21 mouse cellular contexts compared by ENCODE assay signal in genomic region chr5:115145253-115145968, GRCm38 (mm10). TPM values are rescaled to one million over a fixed set of nuclear protein-coding genes. Genes with fewer than 3 reads are reported as not detected.
DNase-seq lines count a peak whose midpoint lies in the region; ATAC-seq and TF ChIP-seq lines count a peak whose summit lies in the region.
"Had no signal": no experiment of that assay in that cellular context is flagged by ENCODE, and none has a peak within 500 bp of the region (broad histone marks: within the 10 kb centered on the region; RNA-seq: fewer than 3 reads in every experiment).

No protein-coding gene starts in this region.

- peak; percentile 55 for DNase-seq in gastrocnemius, adult 2 months
- no peak for DNase-seq in gastrocnemius, adult 8-10 months (ENCODE audit: low spot score in 2 of 2)
- DNase-seq in lung, postnatal 0 days (ENCODE audit: low spot score): no peak
- DNase-seq in lung, adult 18-20 months: no peak
- DNase-seq in B cell, adult 2 months: no peak
- DNase-seq: adrenal gland, adult 2 months; cerebellum, adult 9-11 months; forebrain, postnatal 0 days; heart, postnatal 14 days; retina, postnatal 1 day had no signal

- H3K36me3 ChIP-seq in intestine, postnatal 0 days (ENCODE audit: control insufficient read depth, insufficient read depth): peaks cover 60% of the 10 kb centered on the region
- H3K36me3 ChIP-seq in intestine, embryonic 15.5 days: peaks cover 37% of the 10 kb centered on the region
- peaks cover 32% of the 10 kb centered on the region for H3K36me3 ChIP-seq in lung, postnatal 0 days (ENCODE audit: insufficient read depth, low read length)

- H3K27ac ChIP-seq in gastrocnemius, adult 2 months: peak overlapping the region; percentile 96
- H3K27ac ChIP-seq in intestine, postnatal 0 days (ENCODE audit: low read depth, low read length): peak overlapping the region; percentile 7; the same call in 1 of the 2 replicates
- H3K27ac ChIP-seq in intestine, embryonic 15.5 days: no peak overlapping the region
- 0 out of 2 replicates have a peak overlapping the region, but pooled peaks have one; percentile 11 for H3K27ac ChIP-seq in lung, postnatal 0 days (ENCODE audit: low read length)
- H3K27ac ChIP-seq in brown adipose tissue, adult 24 weeks (replicated peaks; ENCODE audit: low read depth, low read length): peak overlapping the region; percentile 68
- H3K27ac ChIP-seq: hindbrain, embryonic 15.5 days; liver, embryonic 15.5 days had no signal

- no peaks in the 10 kb centered on the region for H3K9me3 ChIP-seq in intestine, postnatal 0 days (ENCODE audit: control insufficient read depth)
- no peaks in the 10 kb centered on the region for H3K9me3 ChIP-seq in intestine, embryonic 15.5 days
- H3K9me3 ChIP-seq in lung, postnatal 0 days (ENCODE audit: low read length): no peaks in the 10 kb centered on the region
- H3K9me3 ChIP-seq: hindbrain, embryonic 15.5 days; limb, embryonic 13.5 days; liver, embryonic 15.5 days had no signal

- WGBS in intestine, postnatal 0 days: 82% methylated on average over 11 of the region's 11 CpGs
- WGBS in intestine, embryonic 15.5 days: 78% methylated on average over 11 of the region's 11 CpGs
- 60% methylated on average over 11 of the region's 11 CpGs for WGBS in lung, postnatal 0 days

- H3K9ac ChIP-seq in intestine, postnatal 0 days (ENCODE audit: low read depth, low read length): no peak overlapping the region
- H3K9ac ChIP-seq in intestine, embryonic 15.5 days: no peak overlapping the region
- no peak overlapping the region for H3K9ac ChIP-seq in lung, postnatal 0 days (replicated peaks; ENCODE audit: low read depth)
- H3K9ac ChIP-seq: forebrain, postnatal 0 days; hindbrain, embryonic 15.5 days; limb, embryonic 13.5 days; liver, embryonic 15.5 days had no signal

- no peaks in the 10 kb centered on the region for H3K27me3 ChIP-seq in intestine, postnatal 0 days (replicated peaks; ENCODE audit: control insufficient read depth, insufficient read depth, low read length)
- no peaks in the 10 kb centered on the region for H3K27me3 ChIP-seq in intestine, embryonic 15.5 days (replicated peaks)
- H3K27me3 ChIP-seq in lung, postnatal 0 days (replicated peaks; ENCODE audit: insufficient read depth, low read length): no peaks in the 10 kb centered on the region
- H3K27me3 ChIP-seq: hindbrain, embryonic 15.5 days; limb, embryonic 13.5 days; liver, embryonic 15.5 days had no signal

- TF ChIP-seq CTCF in gastrocnemius, adult 2 months (IDR thresholded peaks at IDR 0.05): no peak
- no peak for TF ChIP-seq CTCF in intestine, postnatal 0 days (IDR thresholded peaks at IDR 0.05; ENCODE audit: low read depth)
- TF ChIP-seq CTCF in lung, postnatal 0 days (IDR thresholded peaks at IDR 0.05): no peak

- H3K4me3 ChIP-seq in gastrocnemius, adult 2 months: peak overlapping the region; percentile 71
- H3K4me3 ChIP-seq in intestine, postnatal 0 days (ENCODE audit: low read depth, low read length): no peak overlapping the region
- no peak overlapping the region for H3K4me3 ChIP-seq in intestine, embryonic 15.5 days (replicated peaks)
- H3K4me3 ChIP-seq in lung, postnatal 0 days (ENCODE audit: low read depth, low read length): no peak overlapping the region
- no peak overlapping the region for H3K4me3 ChIP-seq in brown adipose tissue, adult 24 weeks (ENCODE audit: insufficient read depth, low read depth, low read length)
- H3K4me3 ChIP-seq: hindbrain, embryonic 15.5 days; limb, embryonic 13.5 days; liver, embryonic 15.5 days had no signal

- ATAC-seq in intestine, postnatal 0 days: no peak
- no peak for ATAC-seq in intestine, embryonic 15.5 days
- peak; percentile 66 for ATAC-seq in lung, postnatal 0 days
- ATAC-seq: CD4-positive, CD25-positive, alpha-beta regulatory T cell, adult 4 months; forebrain, postnatal 0 days; intestine, embryonic 16.5 days had no signal

- H3K4me1 ChIP-seq in intestine, postnatal 0 days (replicated peaks; ENCODE audit: control insufficient read depth, insufficient read depth, low read length): no peaks in the 10 kb centered on the region
- H3K4me1 ChIP-seq in intestine, embryonic 15.5 days (replicated peaks): no peaks in the 10 kb centered on the region; the same call in 1 of the 2 replicates
- no peaks in the 10 kb centered on the region for H3K4me1 ChIP-seq in lung, postnatal 0 days (ENCODE audit: insufficient read depth, low read depth, low read length)
- H3K4me1 ChIP-seq in brown adipose tissue, adult 24 weeks (ENCODE audit: control insufficient read depth, insufficient read depth, insufficient read length, low read length): peaks cover 24% of the 10 kb centered on the region
- H3K4me1 ChIP-seq: limb, embryonic 13.5 days had no signal

- intact Hi-C loops in gastrocnemius, adult 2 months (cut with DNase I): no loop called here

- no peak overlapping the region for H3K4me2 ChIP-seq in intestine, postnatal 0 days (replicated peaks; ENCODE audit: low read depth)
- H3K4me2 ChIP-seq in intestine, embryonic 15.5 days (replicated peaks): no peak overlapping the region
- H3K4me2 ChIP-seq in lung, postnatal 0 days (replicated peaks; ENCODE audit: low read depth, low read length): no peak overlapping the region
- H3K4me2 ChIP-seq: hindbrain, embryonic 15.5 days; limb, embryonic 13.5 days; liver, embryonic 15.5 days; midbrain, embryonic 11.5 days had no signal

- peak; percentile 47; the same call in 1 of the 2 replicates for TF ChIP-seq EP300 in lung, postnatal 0 days (IDR thresholded peaks at IDR 0.05)

RNA-seq across cellular contexts. Expression of gene Unc119b, which starts 10.6 kb away (rescaled TPM):
- total RNA-seq in gastrocnemius, adult 2 months (2021): 10 to 100 TPM; 11.8 to 15.7 TPM
- total RNA-seq in gastrocnemius, adult 8-10 months (2022): 10 to 100 TPM in 2 of 4 experiments, 1 to 10 TPM in 2; 8.6 to 11.7 (median 9.8) TPM
- polyA plus RNA-seq in intestine, postnatal 0 days (2015; fragmentation: Nextera tagmentation; extraction: Ambion mirVana): 10.1 and 12.2 TPM in 2 replicates
- polyA plus RNA-seq in intestine, embryonic 15.5 days (2015; fragmentation: Nextera tagmentation; extraction: Ambion mirVana): 25.7 and 26.6 TPM in 2 replicates
- polyA plus RNA-seq in lung, postnatal 0 days (2015; fragmentation: Nextera tagmentation; extraction: Ambion mirVana): 21.8 and 24.8 TPM in 2 replicates
- polyA plus RNA-seq in brown adipose tissue, adult 24 weeks (2012; ENCODE audit: insufficient read depth, insufficient read length, missing spikeins): 9.4 and 11.0 TPM in 2 replicates

RNA-seq across cellular contexts. Expression of gene Mlec, which starts 12.6 kb away (rescaled TPM):
- total RNA-seq in gastrocnemius, adult 2 months (2021): 100 to 1,000 TPM; 138 to 200 TPM
- 100 to 1,000 TPM; 140 to 220 (median 197) TPM for total RNA-seq in gastrocnemius, adult 8-10 months (2022)
- polyA plus RNA-seq in intestine, postnatal 0 days (2015; fragmentation: Nextera tagmentation; extraction: Ambion mirVana): 56.7 and 59.7 TPM in 2 replicates
- 89.9 and 113 TPM in 2 replicates for polyA plus RNA-seq in intestine, embryonic 15.5 days (2015; fragmentation: Nextera tagmentation; extraction: Ambion mirVana)
- 15.0 and 17.5 TPM in 2 replicates for polyA plus RNA-seq in lung, postnatal 0 days (2015; fragmentation: Nextera tagmentation; extraction: Ambion mirVana)
- polyA plus RNA-seq in brown adipose tissue, adult 24 weeks (2012; ENCODE audit: insufficient read depth, insufficient read length, missing spikeins): 49.5 and 76.9 TPM in 2 replicates

RNA-seq across cellular contexts. Expression of gene Acads, which starts 26.3 kb away (rescaled TPM):
- total RNA-seq in gastrocnemius, adult 2 months (2021): 10 to 100 TPM; 49.9 to 81.7 TPM
- total RNA-seq in gastrocnemius, adult 8-10 months (2022): 10 to 100 TPM; 66.4 to 76.7 (median 72.5) TPM
- 100 and 113 TPM in 2 replicates for polyA plus RNA-seq in intestine, postnatal 0 days (2015; fragmentation: Nextera tagmentation; extraction: Ambion mirVana)
- polyA plus RNA-seq in intestine, embryonic 15.5 days (2015; fragmentation: Nextera tagmentation; extraction: Ambion mirVana): 119 and 122 TPM in 2 replicates
- polyA plus RNA-seq in lung, postnatal 0 days (2015; fragmentation: Nextera tagmentation; extraction: Ambion mirVana): 43.6 and 43.9 TPM in 2 replicates
- 345 and 375 TPM in 2 replicates for polyA plus RNA-seq in brown adipose tissue, adult 24 weeks (2012; ENCODE audit: insufficient read depth, insufficient read length, missing spikeins)

RNA-seq across cellular contexts. Expression of gene Gm10401, which starts 47.3 kb away (rescaled TPM):
- total RNA-seq in gastrocnemius, adult 2 months (2021): not detected
- total RNA-seq in gastrocnemius, adult 8-10 months (2022): not detected
- polyA plus RNA-seq in intestine, postnatal 0 days (2015; fragmentation: Nextera tagmentation; extraction: Ambion mirVana): 13.8 and 17.0 TPM in 2 replicates
- 24.9 and 30.2 TPM in 2 replicates for polyA plus RNA-seq in intestine, embryonic 15.5 days (2015; fragmentation: Nextera tagmentation; extraction: Ambion mirVana)
- 32.4 and 32.5 TPM in 2 replicates for polyA plus RNA-seq in lung, postnatal 0 days (2015; fragmentation: Nextera tagmentation; extraction: Ambion mirVana)
- not detected in 2 replicates for polyA plus RNA-seq in brown adipose tissue, adult 24 weeks (2012; ENCODE audit: insufficient read depth, insufficient read length, missing spikeins)
- total RNA-seq: adrenal gland, adult 2 months; forebrain, postnatal 0 days; heart, postnatal 14 days; layer of hippocampus, postnatal 10 days; left cerebral cortex, postnatal 10 days had no signal
- polyA plus RNA-seq: adrenal gland, adult 2 months had no signal

RNA-seq across cellular contexts. Expression of gene Cabp1, which starts 48.8 kb away (rescaled TPM):
- total RNA-seq in gastrocnemius, adult 2 months (2021): 1 to 10 TPM in 1 of 2 experiments, under 1 TPM in 1; 0.79 to 1.5 TPM
- 1 to 10 TPM in 1 of 4 experiments, under 1 TPM in 3; 0.22 to 1.1 (median 0.38) TPM for total RNA-seq in gastrocnemius, adult 8-10 months (2022)
- 0.57 and 0.90 TPM in 2 replicates for polyA plus RNA-seq in intestine, postnatal 0 days (2015; fragmentation: Nextera tagmentation; extraction: Ambion mirVana)
- polyA plus RNA-seq in intestine, embryonic 15.5 days (2015; fragmentation: Nextera tagmentation; extraction: Ambion mirVana): 1.5 and 2.3 TPM in 2 replicates
- polyA plus RNA-seq in lung, postnatal 0 days (2015; fragmentation: Nextera tagmentation; extraction: Ambion mirVana): 0.90 and 1.1 TPM in 2 replicates
- 1.0 and 1.3 TPM in 2 replicates for polyA plus RNA-seq in brown adipose tissue, adult 24 weeks (2012; ENCODE audit: insufficient read depth, insufficient read length, missing spikeins)
- polyA plus RNA-seq: CD4-positive, CD25-positive, alpha-beta regulatory T cell, adult 4 months had no signal
